Mouse (Mus musculus) thymus, postnatal 36 days (tissue): Measurements from ENCODE around the gene Gpr26.

Source experiments
- DNase-seq, 2 experiments: peaks; one replicate each; pipeline ENCODE4 v3.0.0; 2022; ENCODE audit warnings: mixed read lengths in 2 of 2

Gene Gpr26

DNA sequence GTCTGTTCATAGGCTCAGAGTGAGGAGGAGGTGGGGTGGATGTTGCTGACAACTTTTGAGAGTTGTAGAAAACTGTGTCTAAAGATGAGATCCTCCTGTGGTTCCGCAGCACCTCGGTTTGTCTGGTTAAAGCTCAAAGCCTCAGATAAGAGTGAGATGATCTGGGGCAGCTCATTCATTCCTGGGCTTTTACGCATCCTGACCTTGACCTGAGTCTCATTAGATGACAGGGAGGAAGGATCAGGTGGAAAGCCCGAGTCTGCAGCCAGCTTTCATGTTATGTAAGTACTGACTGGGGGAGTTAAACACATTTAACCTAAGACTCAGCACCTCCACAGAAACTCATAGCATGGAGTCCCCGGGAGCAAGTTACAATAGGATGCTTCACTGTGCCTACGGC is 60.4 kb downstream of the Gpr26 start:
- DNase-seq: no peak

DNA sequence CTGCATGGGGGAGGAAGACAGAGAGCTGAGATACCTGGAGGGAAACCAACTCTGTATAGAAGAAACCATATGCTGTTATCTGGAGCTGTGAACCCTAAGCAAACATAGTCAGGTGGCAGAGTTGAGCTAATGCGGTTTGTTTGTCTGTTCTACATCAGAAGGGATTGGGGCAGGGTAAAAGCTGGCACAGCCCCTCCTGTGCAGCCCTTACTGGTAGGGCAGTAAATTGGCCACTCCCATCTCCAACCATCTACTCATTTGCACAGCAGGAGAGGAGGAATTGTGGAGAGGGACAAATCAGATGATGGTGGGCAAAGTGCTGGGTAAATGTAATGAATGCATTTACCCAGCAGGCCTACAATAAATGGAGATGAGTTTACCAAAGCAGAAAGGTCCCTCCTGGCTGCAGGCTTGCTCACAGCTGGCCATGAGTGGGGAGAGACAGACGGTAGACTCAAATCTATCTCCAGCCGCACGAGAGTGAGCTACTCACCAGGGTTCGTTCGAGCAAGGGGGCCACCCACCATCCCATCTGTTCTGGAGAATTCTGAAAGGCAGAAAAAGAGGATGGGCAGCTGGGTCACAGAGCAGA is 65.8 kb downstream of the Gpr26 start:
- DNase-seq: no peak
